Mouse (Mus musculus) T-cell, adult 2 months (primary cell): Measurements from ENCODE around the gene Gipc3.
A peak's percentile ranks its signal among the peaks of the same experiment; 100 is the strongest.

Experiments
- DNase-seq: peaks from one replicate; pipeline ENCODE4 v3.0.0; 2022; ENCODE audit warnings: low spot score

The Gipc3 gene

GRCm38 (mm10) chr10:81299585-81300351 is 43.3 kb downstream of the Gipc3 start:
- DNase-seq, result no peak

GRCm38 (mm10) chr10:81298369-81299100 is 44.5 kb downstream of the Gipc3 start:
- DNase-seq, result peak; percentile 61

DNA sequence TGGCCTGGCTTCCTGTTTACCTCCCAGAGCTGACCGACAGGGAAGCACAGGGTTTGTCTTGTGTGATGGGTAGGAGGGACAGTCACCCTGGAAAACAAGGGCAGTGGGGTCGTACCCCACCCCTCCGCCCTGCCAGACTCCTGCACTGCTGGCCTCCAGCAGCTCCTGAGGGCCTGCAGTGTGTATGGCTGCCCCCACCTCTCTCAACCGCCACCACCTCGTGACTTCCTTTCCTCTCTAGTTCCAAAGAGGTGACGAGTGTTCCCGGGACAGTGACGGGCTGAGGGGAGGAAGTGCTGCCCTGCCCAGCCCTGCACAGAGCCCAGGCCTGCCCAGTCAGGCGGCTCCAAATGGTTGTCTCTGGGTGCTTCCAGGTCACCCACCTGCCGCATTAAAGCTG is 45.2 kb downstream of the Gipc3 start:
- peak; percentile 81 for DNase-seq

DNA sequence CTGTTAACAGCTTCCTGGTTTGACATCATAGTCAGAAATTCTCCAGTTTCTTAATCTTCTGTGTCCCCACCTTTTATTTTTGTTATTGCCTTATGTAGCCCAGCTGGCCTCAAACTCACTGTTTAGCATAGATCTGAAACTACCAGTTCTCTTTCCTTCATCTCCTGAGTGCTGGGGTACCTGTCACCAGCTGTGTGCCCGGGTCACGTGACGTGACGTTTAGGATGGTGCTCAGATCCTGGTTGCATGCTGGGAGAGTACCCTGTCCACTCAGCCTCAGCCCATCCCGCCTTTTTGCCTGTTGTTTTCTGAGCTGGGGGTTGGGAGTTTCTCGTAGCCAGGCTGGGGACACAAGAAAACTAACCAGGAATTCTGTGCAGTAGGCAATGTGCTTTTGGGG is 45.8 kb downstream of the Gipc3 start:
- peak; percentile 37 for DNase-seq

DNA sequence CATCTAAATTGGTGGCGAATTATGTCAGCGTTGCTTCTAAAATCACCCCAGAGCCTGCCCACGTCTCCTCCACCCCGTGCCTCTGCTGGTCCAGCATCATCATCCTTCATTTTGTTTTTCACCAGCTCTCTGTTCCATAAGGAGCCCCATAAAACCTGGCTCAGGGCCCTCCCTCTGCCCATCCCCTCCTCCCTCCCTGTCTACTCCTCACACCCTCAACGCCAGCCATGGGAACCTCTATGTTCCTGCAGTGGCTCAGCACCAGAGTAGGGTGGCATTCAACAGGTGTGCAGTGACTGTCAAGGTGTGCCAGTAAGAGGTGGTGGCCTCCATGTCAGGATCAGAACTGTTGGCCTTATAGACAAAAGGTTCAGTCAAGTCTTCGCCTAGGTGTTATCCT is 47.9 kb downstream of the Gipc3 start:
- DNase-seq, result no peak

- no peak for DNase-seq
These were observed 48.6 kb downstream of the Gipc3 start for GRCm38 (mm10) chr10:81294442-81294841.

- no peak for DNase-seq
These were observed 49.6 kb downstream of the Gipc3 start for GRCm38 (mm10) chr10:81293334-81294030.

DNA sequence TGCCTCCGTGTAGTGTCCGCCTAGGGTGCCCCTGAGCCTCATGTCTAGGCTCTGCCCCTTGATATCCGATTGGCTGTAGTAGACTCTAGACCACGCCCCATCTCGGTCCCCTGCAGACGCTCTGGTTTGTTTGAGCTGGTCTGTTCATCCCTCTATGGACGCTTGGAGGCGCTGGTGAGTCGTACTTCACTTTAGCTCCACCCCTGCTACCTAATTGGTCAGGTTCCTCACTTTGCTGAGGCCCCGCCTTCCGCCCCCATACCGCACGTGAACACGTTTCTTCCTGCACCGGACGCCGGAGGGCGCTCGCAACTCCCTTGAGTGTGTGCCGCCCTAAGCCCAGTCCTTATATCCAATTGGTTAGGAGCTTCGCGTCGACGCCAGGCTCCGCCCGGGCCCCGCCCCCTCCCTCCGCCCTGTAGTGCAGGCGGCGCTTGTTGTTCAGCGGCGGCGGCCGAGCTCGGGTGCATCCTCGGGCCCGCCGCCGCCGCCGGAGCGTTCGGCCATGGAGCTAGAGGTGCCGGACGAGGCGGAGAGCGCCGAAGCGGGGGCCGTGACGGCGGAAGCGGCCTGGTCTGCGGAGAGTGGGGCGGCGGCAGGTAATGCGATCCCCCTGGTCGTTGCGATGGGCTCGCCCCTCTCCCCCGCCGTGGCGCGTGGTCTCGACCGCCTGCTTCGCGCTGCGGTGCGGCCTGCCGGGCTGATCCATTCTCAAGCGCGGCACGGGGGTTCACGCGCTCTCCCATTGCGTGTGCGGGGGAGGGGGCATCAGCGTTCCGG is 50.3 kb downstream of the Gipc3 start, which contains the start of gene Pip5k1c:
Pip5k1c (plus strand) TSS at position 410 of the 780 bp plus-strand sequence.
- DNase-seq, result peak; percentile 100

DNA sequence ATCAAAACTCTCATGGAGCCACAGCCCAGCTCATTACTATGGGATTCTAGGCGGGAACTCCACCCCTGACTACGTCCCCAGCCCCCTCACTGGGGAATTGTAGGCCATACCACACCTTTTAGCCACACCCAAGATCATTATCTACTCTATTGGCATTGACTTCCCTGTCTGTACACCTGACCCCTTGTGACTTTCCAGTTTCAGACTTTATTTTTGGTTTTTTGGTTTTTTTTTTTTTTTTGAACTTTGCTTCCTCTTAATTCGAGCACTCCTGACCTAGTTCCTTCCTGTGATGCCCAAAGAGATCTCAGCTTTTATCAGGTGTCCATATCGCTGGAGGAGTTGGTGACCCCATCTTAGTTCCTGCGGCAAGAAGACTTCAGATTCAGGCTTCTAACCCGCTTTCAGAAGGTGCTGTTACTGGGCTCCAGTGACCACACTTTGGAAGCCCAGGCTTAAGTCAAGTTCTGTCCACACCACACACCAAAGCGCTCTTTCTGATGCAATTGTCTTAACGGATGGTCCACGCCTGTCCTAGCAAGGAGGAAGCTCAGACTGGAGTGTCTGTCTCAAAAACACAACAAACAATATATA is 51.5 kb downstream of the Gipc3 start, which contains the start of gene Tjp3:
Tjp3 (minus strand) TSS at position 71 of the 594 bp plus-strand sequence.
- no peak for DNase-seq

DNA sequence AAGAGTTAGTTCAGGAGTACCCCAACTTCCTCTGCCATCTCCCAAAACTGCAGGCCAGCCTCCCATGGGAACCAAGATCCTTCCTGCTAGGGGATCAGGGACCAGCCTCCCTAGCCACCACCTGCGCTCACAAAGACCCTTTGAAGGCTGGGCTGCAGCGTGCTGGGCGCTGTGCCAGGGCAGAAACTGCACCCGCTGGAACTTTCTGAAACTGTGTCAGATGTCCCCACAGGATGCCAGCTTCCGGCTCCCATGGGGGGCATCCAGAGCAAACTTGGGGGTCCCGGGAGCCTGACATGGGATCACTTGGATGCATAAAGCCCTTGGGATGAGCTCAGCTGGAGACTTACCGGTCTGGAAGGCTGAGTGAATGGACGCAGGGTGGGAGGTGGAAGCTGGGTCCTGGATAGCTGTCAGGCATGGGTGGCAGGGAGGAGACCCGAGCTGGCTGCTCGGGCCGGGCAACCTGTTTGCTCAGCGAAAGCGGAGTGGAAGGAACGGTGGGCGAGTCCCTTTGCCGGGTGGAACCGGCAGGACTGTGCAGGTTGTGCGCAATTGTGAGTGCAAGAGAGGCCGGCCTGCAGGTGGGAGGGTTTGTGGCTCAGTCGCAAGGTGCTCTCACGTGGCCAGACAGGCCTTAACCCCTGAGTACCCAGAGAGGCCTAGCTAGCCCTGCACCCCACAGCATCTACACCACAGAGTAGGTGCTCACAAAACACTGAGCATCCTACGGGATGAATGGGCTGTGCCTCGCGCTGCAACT is 52.2 kb downstream of the Gipc3 start:
- no peak for DNase-seq

GRCm38 (mm10) chr10:81289811-81290210 is 53.3 kb downstream of the Gipc3 start:
- DNase-seq, result no peak

GRCm38 (mm10) chr10:81289278-81289677 is 53.8 kb downstream of the Gipc3 start:
- DNase-seq, result peak; percentile 68

GRCm38 (mm10) chr10:81288601-81289000 is 54.5 kb downstream of the Gipc3 start:
- no peak for DNase-seq

- peak; percentile 68 for DNase-seq
These were observed 55.4 kb downstream of the Gipc3 start for GRCm38 (mm10) chr10:81287513-81288157.

- DNase-seq, result no peak
These were observed 56.5 kb downstream of the Gipc3 start for GRCm38 (mm10) chr10:81286586-81286985.

DNA sequence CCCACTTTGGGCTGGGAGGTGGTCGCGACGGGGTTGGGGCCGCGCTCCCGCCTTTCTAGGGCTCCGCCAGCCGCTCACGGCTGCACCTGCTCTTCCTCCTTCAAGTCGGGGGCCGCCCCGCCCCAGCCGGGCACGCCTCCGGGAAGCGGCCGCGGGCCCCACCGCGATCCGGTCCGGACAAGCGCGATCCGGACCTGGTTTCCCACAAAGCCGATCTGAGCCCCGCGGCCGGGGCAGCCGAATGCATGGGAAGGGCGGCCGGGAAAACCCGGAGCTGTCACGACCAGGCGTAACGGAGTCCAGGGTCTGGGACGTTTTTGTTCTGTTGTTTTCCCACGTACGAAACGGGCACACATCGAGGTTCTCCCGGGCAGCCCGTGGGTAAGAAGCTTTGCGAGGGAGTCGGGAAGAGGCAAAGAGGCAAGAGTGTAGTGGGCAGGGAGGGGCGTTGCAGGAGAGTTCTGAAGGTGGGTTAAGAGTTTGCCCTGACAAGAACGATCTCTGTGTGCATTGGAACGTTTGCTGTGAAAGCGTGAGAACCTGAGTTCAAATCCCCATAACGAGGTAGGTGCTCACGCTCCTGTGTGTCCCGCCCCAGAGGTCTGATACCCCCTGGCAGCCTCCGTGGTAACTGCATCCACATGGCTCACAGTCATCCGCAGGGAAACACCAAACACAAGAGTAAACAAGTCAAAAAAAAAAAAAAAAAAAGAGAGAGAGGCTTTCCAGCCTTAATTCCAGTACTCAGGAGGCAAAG is 57.2 kb downstream of the Gipc3 start:
- peak; percentile 87 for DNase-seq
